Mouse (Mus musculus) retina, postnatal 1 day (tissue): ENCODE results near the gene Slco2a1.

Experiments used
- DNase-seq: peaks from one replicate; pipeline ENCODE4 v3.0.0-alpha.2; 2012

Slco2a1 gene

GRCm38 (mm10) chr9:103124746-103125145, 136.2 kb downstream of the Slco2a1 start:
- DNase-seq: no peak

- peak; percentile 72 for DNase-seq
Observed at GRCm38 (mm10) chr9:103133493-103134124, 145.1 kb downstream of the Slco2a1 start.

- no peak for DNase-seq
Observed at GRCm38 (mm10) chr9:103134450-103135030, 146.0 kb downstream of the Slco2a1 start.

GRCm38 (mm10) chr9:103139481-103139880, 151.0 kb downstream of the Slco2a1 start:
- no peak for DNase-seq

- no peak for DNase-seq
Observed at GRCm38 (mm10) chr9:103140384-103140783, 151.9 kb downstream of the Slco2a1 start.

- DNase-seq: no peak
Observed at GRCm38 (mm10) chr9:103141266-103141665, 152.8 kb downstream of the Slco2a1 start.

GRCm38 (mm10) chr9:103143881-103144280, 155.4 kb downstream of the Slco2a1 start:
- no peak for DNase-seq

GRCm38 (mm10) chr9:103145351-103145750, 156.8 kb downstream of the Slco2a1 start:
- DNase-seq: no peak
